Mouse (Mus musculus): ENCODE measurements at regions not wholly inside any gene's neighbourhood (a gene's known extent, or its start where the extent isn't known, plus 50 kb on each side); places are given as distances from the start of the nearest gene placed in this dataset.

- peak; percentile 48 for DNase-seq (ENCODE audit: low spot score)
These were observed 222.3 kb upstream of the Jarid2 start for GRCm38 (mm10) chr13:44506975-44507374.

GRCm38 (mm10) chr13:44509526-44510159, 219.6 kb upstream of the Jarid2 start:
- DNase-seq (ENCODE audit: low spot score): no peak

- no peak for DNase-seq (ENCODE audit: low spot score)
These were observed 215.6 kb upstream of the Jarid2 start for GRCm38 (mm10) chr13:44513378-44514285.

GRCm38 (mm10) chr13:44514636-44515158, 214.6 kb upstream of the Jarid2 start:
- no peak for DNase-seq (ENCODE audit: low spot score)

- no peak for DNase-seq (ENCODE audit: low spot score)
These were observed 212.4 kb upstream of the Jarid2 start for GRCm38 (mm10) chr13:44516863-44517262.

GRCm38 (mm10) chr13:44517312-44517711, 212.0 kb upstream of the Jarid2 start:
- no peak for DNase-seq (ENCODE audit: low spot score)

GRCm38 (mm10) chr13:44518215-44518614, 211.1 kb upstream of the Jarid2 start:
- DNase-seq (ENCODE audit: low spot score): no peak

GRCm38 (mm10) chr13:44523516-44523915, 205.8 kb upstream of the Jarid2 start:
- no peak for DNase-seq (ENCODE audit: low spot score)

GRCm38 (mm10) chr13:44530867-44531564, 198.3 kb upstream of the Jarid2 start:
- no peak for DNase-seq (ENCODE audit: low spot score)

GRCm38 (mm10) chr13:44532631-44533180, 196.6 kb upstream of the Jarid2 start:
- DNase-seq (ENCODE audit: low spot score): no peak

- DNase-seq (ENCODE audit: low spot score): no peak
These were observed 194.6 kb upstream of the Jarid2 start for GRCm38 (mm10) chr13:44534575-44535080.

- no peak for DNase-seq (ENCODE audit: low spot score)
These were observed 193.8 kb upstream of the Jarid2 start for GRCm38 (mm10) chr13:44535441-44535840.

- DNase-seq (ENCODE audit: low spot score): no peak
These were observed 191.0 kb upstream of the Jarid2 start for GRCm38 (mm10) chr13:44538238-44538637.

- no peak for DNase-seq (ENCODE audit: low spot score)
These were observed 188.9 kb upstream of the Jarid2 start for GRCm38 (mm10) chr13:44540401-44540800.

- no peak for DNase-seq (ENCODE audit: low spot score)
These were observed 188.0 kb upstream of the Jarid2 start for GRCm38 (mm10) chr13:44541243-44541653.

- no peak for DNase-seq (ENCODE audit: low spot score)
These were observed 184.5 kb upstream of the Jarid2 start for GRCm38 (mm10) chr13:44544786-44545185.

GRCm38 (mm10) chr13:44546289-44546688, 183.0 kb upstream of the Jarid2 start:
- DNase-seq (ENCODE audit: low spot score): no peak

GRCm38 (mm10) chr13:44548880-44549279, 180.4 kb upstream of the Jarid2 start:
- no peak for DNase-seq (ENCODE audit: low spot score)

GRCm38 (mm10) chr13:44553363-44553762, 175.9 kb upstream of the Jarid2 start:
- no peak for DNase-seq (ENCODE audit: low spot score)

- no peak for DNase-seq (ENCODE audit: low spot score)
These were observed 174.4 kb upstream of the Jarid2 start for GRCm38 (mm10) chr13:44554686-44555463.

GRCm38 (mm10) chr13:44555979-44556378, 173.3 kb upstream of the Jarid2 start:
- no peak for DNase-seq (ENCODE audit: low spot score)

Measured in lung, postnatal 25 days (tissue).